Mouse (Mus musculus) heart, embryonic 16.5 days (tissue): ENCODE data around the gene Astl. TPM values are rescaled to one million over a fixed set of nuclear protein-coding genes. Genes with fewer than 3 reads are reported as not detected.

Source experiments
- ATAC-seq: fragments of 200-750 bp; cut with Nextera tagmentation; replicated peaks from 2 replicates; pipeline ENCODE4 v1.8.0; 2017; ENCODE audit warnings: moderate number of reproducible peaks; ENCODE audit not compliant: insufficient read depth, low FRiP score; ENCODE audit errors: extremely low read depth
- H3K27ac ChIP-seq: fragments of 300-500 bp; sonication (generic); 2 replicates; pipeline ENCODE4 v1.5.1; 2014; ENCODE audit warnings: mild to moderate bottlenecking, low read length, control low read depth, moderate library complexity
- H3K27me3 ChIP-seq: fragments of 300-500 bp; sonication (generic); 2 replicates; pipeline ENCODE4 v1.6.1; 2014; ENCODE audit warnings: low read length, mixed read lengths; ENCODE audit not compliant: control insufficient read depth, insufficient read depth
- H3K36me3 ChIP-seq: fragments of 300-500 bp; sonication (generic); 2 replicates; pipeline ENCODE4 v1.6.1; 2014; ENCODE audit not compliant: control insufficient read depth, insufficient read depth
- H3K4me1 ChIP-seq: fragments of 300-500 bp; sonication (generic); 2 replicates; pipeline ENCODE4 v1.6.1; 2014; ENCODE audit warnings: low read length, mixed read lengths; ENCODE audit not compliant: control insufficient read depth, insufficient read depth
- H3K4me2 ChIP-seq: fragments of 300-500 bp; sonication (generic); 2 replicates; pipeline ENCODE4 v1.6.1; 2014; ENCODE audit warnings: low read depth, mild to moderate bottlenecking, control low read depth, low read length
- H3K4me3 ChIP-seq: fragments of 300-500 bp; sonication (generic); 2 replicates; pipeline ENCODE4 v1.5.1; 2014; ENCODE audit warnings: mild to moderate bottlenecking, control low read depth, low read length
- H3K9ac ChIP-seq: fragments of 300-500 bp; sonication (generic); 2 replicates; pipeline ENCODE4 v1.6.1; 2014; ENCODE audit warnings: low read length, control low read depth
- H3K9me3 ChIP-seq: fragments of 300-500 bp; sonication (generic); replicated peaks from 2 replicates; pipeline ENCODE4 v1.6.1; 2016; ENCODE audit warnings: low read length; ENCODE audit not compliant: control insufficient read depth
- WGBS: fragments of 180-500 bp; shearing (Covaris S2); extraction: QIAGEN DNeasy Blood & Tissue Kit; methylation state at CpG from one replicate; pipeline ENCODE4 v1.1.7; 2014; 5-methylcytosine and 5-hydroxymethylcytosine counted together
- polyA plus RNA-seq: library from polyadenylated mRNA; unstranded; fragments of >200 nt; fragmentation: Nextera tagmentation; extraction: Ambion mirVana; gene quantifications from 2 replicates; pipeline ENCODE4 v1.2.1, GENCODE M21; 2015

Astl gene
- polyA plus RNA-seq, 1 experiment from 2014 or later = not detected

DNA sequence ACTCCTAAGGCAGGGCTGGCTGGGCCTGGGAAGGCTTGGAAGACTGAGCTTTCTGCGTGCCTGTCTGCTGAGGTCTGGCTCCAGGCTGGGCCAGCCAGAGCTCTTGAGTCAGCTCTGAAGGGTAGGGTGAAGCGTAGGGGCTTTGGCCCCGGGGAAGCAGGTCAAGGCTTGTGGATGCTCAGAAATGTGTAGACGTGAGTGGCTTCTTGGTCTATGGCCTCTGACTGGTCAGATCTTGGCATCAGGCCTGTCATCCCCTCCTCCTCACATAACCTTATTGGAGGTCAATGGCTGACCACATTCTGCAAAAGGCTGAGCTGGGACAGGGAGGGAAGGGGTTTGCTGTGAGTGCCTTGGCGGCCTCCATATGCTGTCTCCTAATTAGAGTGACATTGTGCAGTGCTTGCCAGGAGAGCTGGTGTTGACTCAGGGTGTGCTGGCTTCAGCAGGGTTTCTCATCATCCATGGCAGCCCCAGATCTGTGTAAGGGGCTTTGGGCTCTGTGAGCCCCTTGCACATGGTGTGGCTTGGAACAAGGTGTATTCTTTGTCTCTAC lies 56.2 kb downstream of the Astl start:
- Histone ChIP-seq H3K27me3 (no peaks in the 10 kb centered on the region), H3K4me1 (peaks cover 13% of the 10 kb centered on the region), H3K27ac (no peak overlapping the region), H3K4me3 (no peak overlapping the region), H3K9ac (no peak overlapping the region), H3K9me3 (no peaks in the 10 kb centered on the region), H3K36me3 (no peaks in the 10 kb centered on the region), H3K4me2 (no peak overlapping the region)
- ATAC-seq = no peak
- 61% methylated on average over 5 of the region's 5 CpGs for WGBS

DNA sequence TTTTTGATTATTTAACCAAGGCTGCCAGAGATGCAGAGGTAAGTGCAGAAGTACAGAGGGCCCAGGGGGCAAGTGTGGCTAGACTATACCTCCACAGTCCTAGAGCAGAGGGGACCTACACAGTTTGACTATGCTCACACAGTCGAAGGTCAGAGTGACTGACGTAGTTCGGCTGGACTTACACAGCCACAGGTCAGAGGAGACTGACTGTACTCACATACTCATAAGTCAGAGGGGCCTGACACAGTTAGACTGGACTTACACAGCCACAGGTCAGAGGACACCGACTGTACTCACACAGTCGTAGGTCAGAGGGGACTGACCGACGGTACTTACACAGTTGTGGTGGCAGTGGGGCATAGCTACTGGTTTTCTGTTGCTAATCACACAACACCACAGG lies 60.3 kb downstream of the Astl start:
- Histone ChIP-seq H3K27me3 (no peaks in the 10 kb centered on the region), H3K4me1 (peaks cover 13% of the 10 kb centered on the region), H3K4me2 (no peak overlapping the region), H3K4me3 (no peak overlapping the region), H3K9me3 (no peaks in the 10 kb centered on the region), H3K9ac (no peak overlapping the region), H3K36me3 (no peaks in the 10 kb centered on the region), H3K27ac (no peak overlapping the region)
- 85% methylated on average over 7 of the region's 7 CpGs for WGBS
- ATAC-seq = no peak

Other genes starting within 250 kb of the Astl start
- gene Ncaph, start 204.7 kb upstream of the Astl start, polyA plus RNA-seq = 54.5 and 58.2 TPM in 2 replicates
- 13.5 and 14.3 TPM in 2 replicates for gene Itpripl1, start 195.2 kb upstream of the Astl start, polyA plus RNA-seq
- gene 1810024B03Rik, start 130.4 kb upstream of the Astl start, polyA plus RNA-seq = 0.93 and 1.2 TPM in 2 replicates
- gene Snrnp200, start 130.3 kb upstream of the Astl start, polyA plus RNA-seq = 40.4 and 41.7 TPM in 2 replicates
- 59.6 and 68.9 TPM in 2 replicates for gene Ciao1, start 90.8 kb upstream of the Astl start, polyA plus RNA-seq
- 20.3 and 23.4 TPM in 2 replicates for gene Tmem127, start 90.7 kb upstream of the Astl start, polyA plus RNA-seq
- 113 and 115 TPM in 2 replicates for gene Stard7, start 68.4 kb upstream of the Astl start, polyA plus RNA-seq
- 10.4 and 18.1 TPM in 2 replicates for gene Dusp2, start 2.5 kb upstream of the Astl start, polyA plus RNA-seq
- 1.3 and 1.4 TPM in 2 replicates for gene Adra2b, start 24.6 kb downstream of the Astl start, polyA plus RNA-seq
- gene Gpat2, start 86.6 kb downstream of the Astl start, polyA plus RNA-seq = 0.35 and 0.44 TPM in 2 replicates
- gene Fahd2a, start 105.9 kb downstream of the Astl start, polyA plus RNA-seq = 27.8 and 31.8 TPM in 2 replicates
- gene Kcnip3, start 183.5 kb downstream of the Astl start, polyA plus RNA-seq = 1.3 and 2.0 TPM in 2 replicates
- 0.21 and 0.34 TPM in 2 replicates for gene Prom2, start 202.8 kb downstream of the Astl start, polyA plus RNA-seq
- gene Zfp661, start 248.5 kb downstream of the Astl start, polyA plus RNA-seq = 2.1 and 2.5 TPM in 2 replicates
- gene Mrps5, start 248.6 kb downstream of the Astl start, polyA plus RNA-seq = 133 and 143 TPM in 2 replicates